In the genomic region with DNA sequence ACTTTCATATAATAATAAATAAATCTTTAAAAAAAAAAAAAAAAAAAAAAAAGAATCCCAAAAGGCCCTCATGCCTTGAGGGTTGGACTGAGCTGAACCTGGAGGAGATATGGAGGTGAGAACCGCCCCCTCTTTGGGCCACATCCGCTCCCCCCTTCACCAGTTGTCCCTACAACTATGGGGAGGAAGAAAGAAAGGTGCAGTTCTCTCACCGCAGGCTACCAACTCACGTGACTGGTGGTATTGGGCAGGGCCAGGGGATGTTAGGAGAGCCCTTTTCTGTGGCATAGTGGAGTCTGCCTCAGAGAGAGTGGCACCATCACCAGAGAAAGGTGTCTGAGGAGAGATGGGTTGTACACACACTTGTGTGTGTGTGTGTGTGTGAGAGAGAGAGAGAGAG, we compare ENCODE assay signal across 16 mouse cellular contexts. TPM values are rescaled to one million over a fixed set of nuclear protein-coding genes. Genes with fewer than 3 reads are reported as not detected.
DNase-seq lines count a peak whose midpoint lies in the region; ATAC-seq and TF ChIP-seq lines count a peak whose summit lies in the region.
"Had no signal": no experiment of that assay in that cellular context is flagged by ENCODE, and none has a peak within 500 bp of the region (broad histone marks: within the 10 kb centered on the region; RNA-seq: fewer than 3 reads in every experiment).

No protein-coding gene starts in this region.

- TF ChIP-seq CTCF in bone marrow, adult 2 months (IDR thresholded peaks at IDR 0.05; ENCODE audit: control insufficient read depth, insufficient read depth, low read length): no peak

- TF ChIP-seq POLR2A in bone marrow, adult 2 months (IDR thresholded peaks at IDR 0.05; ENCODE audit: borderline replicate concordance, control insufficient read depth, low read depth, low read length): no peak

- WGBS in bone marrow, adult 2 months: 2% methylated on average over 4 of the region's 4 CpGs
- 27% methylated on average over 4 of the region's 4 CpGs for WGBS in limb, embryonic 10.5 days

- no peaks in the 10 kb centered on the region for H3K36me3 ChIP-seq in limb, embryonic 10.5 days
- H3K36me3 ChIP-seq: embryonic facial prominence, embryonic 12.5 days; heart, embryonic 12.5 days; liver, embryonic 13.5 days had no signal

- no peaks in the 10 kb centered on the region for H3K9me3 ChIP-seq in limb, embryonic 10.5 days (replicated peaks)
- H3K9me3 ChIP-seq: embryonic facial prominence, embryonic 12.5 days; heart, embryonic 12.5 days; liver, embryonic 13.5 days had no signal

- peak overlapping the region; percentile 83 for H3K27ac ChIP-seq in bone marrow, adult 2 months (ENCODE audit: control insufficient read depth, insufficient read depth, low read depth, low read length, poor library complexity)
- H3K27ac ChIP-seq in limb, embryonic 10.5 days: no peak overlapping the region
- H3K27ac ChIP-seq: embryonic facial prominence, embryonic 12.5 days; liver, embryonic 13.5 days had no signal

- peak; percentile 84 to 87 for DNase-seq in natural killer cell, adult 2 months (ENCODE audit: low spot score in 2 of 2)
- DNase-seq in thymus, postnatal 14 days: peak; percentile 75
- no peak for DNase-seq in liver
- DNase-seq in limb, embryonic 10.5 days (ENCODE audit: low spot score): no peak
- no peak for DNase-seq in gastrocnemius, adult 8-10 months (ENCODE audit: low spot score in 2 of 2)
- DNase-seq: cerebellum, postnatal 14 days; kidney, adult 11 months; liver, embryonic 13.5 days had no signal

- H3K4me1 ChIP-seq in bone marrow, adult 2 months (ENCODE audit: control insufficient read depth, insufficient read depth, low read length): peaks cover 5% of the 10 kb centered on the region
- H3K4me1 ChIP-seq in limb, embryonic 10.5 days: peaks cover 30% of the 10 kb centered on the region
- H3K4me1 ChIP-seq: liver, embryonic 13.5 days had no signal

- H3K27me3 ChIP-seq in limb, embryonic 10.5 days (ENCODE audit: low read depth, poor library complexity, severe bottlenecking): peaks cover 53% of the 10 kb centered on the region

- peak; percentile 88 for ATAC-seq in CD4-positive, CD25-positive, alpha-beta regulatory T cell, adult 4 months

- H3K4me3 ChIP-seq in bone marrow, adult 2 months (replicated peaks; ENCODE audit: control insufficient read depth, low read depth, low read length): no peak overlapping the region
- no peak overlapping the region for H3K4me3 ChIP-seq in limb, embryonic 10.5 days
- H3K4me3 ChIP-seq: embryonic facial prominence, embryonic 12.5 days; heart, embryonic 12.5 days; liver, embryonic 13.5 days had no signal

RNA-seq across cellular contexts. Expression of a gene that starts 2.0 kb away (rescaled TPM):
- 100 to 1,000 TPM; 132 to 166 TPM for polyA plus RNA-seq in CD4-positive, CD25-positive, alpha-beta regulatory T cell, adult 4 months (2017; shearing (Covaris generic))
- 186 and 275 TPM in 2 replicates for polyA plus RNA-seq in bone marrow, adult 2 months (2011; ENCODE audit: insufficient read depth, insufficient read length, low replicate concordance, missing spikeins)
- polyA plus RNA-seq in limb, embryonic 10.5 days (2016; fragmentation: Nextera tagmentation; extraction: Ambion mirVana): 2.0 and 2.3 TPM in 2 replicates
- total RNA-seq in gastrocnemius, adult 8-10 months (2022): not detected

RNA-seq across cellular contexts. Expression of a gene that starts 14.7 kb away (rescaled TPM):
- 1 to 10 TPM in 1 of 2 experiments, under 1 TPM in 1; 0.37 to 1.7 TPM for polyA plus RNA-seq in CD4-positive, CD25-positive, alpha-beta regulatory T cell, adult 4 months (2017; shearing (Covaris generic))
- polyA plus RNA-seq in bone marrow, adult 2 months (2011; ENCODE audit: insufficient read depth, insufficient read length, low replicate concordance, missing spikeins): 2.7 and 6.0 TPM in 2 replicates
- 7.5 and 9.7 TPM in 2 replicates for polyA plus RNA-seq in limb, embryonic 10.5 days (2016; fragmentation: Nextera tagmentation; extraction: Ambion mirVana)
- 10 to 100 TPM; 53.4 to 69.3 (median 59.4) TPM for total RNA-seq in gastrocnemius, adult 8-10 months (2022)

RNA-seq across cellular contexts. Expression of a gene that starts 27.1 kb away (rescaled TPM):
- polyA plus RNA-seq in CD4-positive, CD25-positive, alpha-beta regulatory T cell, adult 4 months (2017; shearing (Covaris generic)): 100 to 1,000 TPM; 144 to 199 TPM
- polyA plus RNA-seq in bone marrow, adult 2 months (2011; ENCODE audit: insufficient read depth, insufficient read length, low replicate concordance, missing spikeins): 1.1 TPM in 1 of 2 replicates, not detected in the other
- not detected in 2 replicates for polyA plus RNA-seq in limb, embryonic 10.5 days (2016; fragmentation: Nextera tagmentation; extraction: Ambion mirVana)
- not detected for total RNA-seq in gastrocnemius, adult 8-10 months (2022)
- total RNA-seq: gastrocnemius, adult 18-20 months had no signal
- polyA plus RNA-seq: embryonic facial prominence, embryonic 12.5 days; forebrain, embryonic 11.5 days; heart, embryonic 12.5 days; hindbrain, embryonic 11.5 days; liver, embryonic 13.5 days had no signal

RNA-seq across cellular contexts. Expression of a gene that starts 27.5 kb away (rescaled TPM):
- polyA plus RNA-seq in CD4-positive, CD25-positive, alpha-beta regulatory T cell, adult 4 months (2017; shearing (Covaris generic)): not detected
- polyA plus RNA-seq in bone marrow, adult 2 months (2011; ENCODE audit: insufficient read depth, insufficient read length, low replicate concordance, missing spikeins): not detected in 2 replicates
- polyA plus RNA-seq in limb, embryonic 10.5 days (2016; fragmentation: Nextera tagmentation; extraction: Ambion mirVana): 0.18 TPM in 1 of 2 replicates, not detected in the other
- total RNA-seq in gastrocnemius, adult 8-10 months (2022): not detected
- total RNA-seq: gastrocnemius, adult 18-20 months; megakaryocyte-erythroid progenitor cell, adult 5-6 weeks had no signal
- polyA plus RNA-seq: heart, embryonic 12.5 days; liver, embryonic 13.5 days had no signal

RNA-seq across cellular contexts. Expression of a gene that starts 36.2 kb away (rescaled TPM):
- polyA plus RNA-seq in CD4-positive, CD25-positive, alpha-beta regulatory T cell, adult 4 months (2017; shearing (Covaris generic)): 10 to 100 TPM; 64.0 to 76.0 TPM
- 37.7 and 76.5 TPM in 2 replicates for polyA plus RNA-seq in bone marrow, adult 2 months (2011; ENCODE audit: insufficient read depth, insufficient read length, low replicate concordance, missing spikeins)
- 44.3 and 50.8 TPM in 2 replicates for polyA plus RNA-seq in limb, embryonic 10.5 days (2016; fragmentation: Nextera tagmentation; extraction: Ambion mirVana)
- 10 to 100 TPM; 19.2 to 34.9 (median 25.5) TPM for total RNA-seq in gastrocnemius, adult 8-10 months (2022)

Comparison
In these comparisons a context has a peak if more than half of its experiments do, and no peak if none do; other contexts are left out.
1. DNase-seq: peak in natural killer cell, adult 2 months (2 of 2) and thymus, postnatal 14 days (single experiment); none in liver (single experiment), limb, embryonic 10.5 days (single experiment) and gastrocnemius, adult 8-10 months (0 of 2).
2. RNA of a gene that starts 2.0 kb away (polyA plus RNA-seq): 186 to 275 TPM in bone marrow, adult 2 months and 132 to 166 TPM in CD4-positive, CD25-positive, alpha-beta regulatory T cell, adult 4 months; 2.0 to 2.3 TPM in limb, embryonic 10.5 days; every median in the first group is over 10 times any median in the second.
3. RNA of a gene that starts 27.1 kb away (polyA plus RNA-seq): 144 to 199 TPM in CD4-positive, CD25-positive, alpha-beta regulatory T cell, adult 4 months; 1.1 TPM in bone marrow, adult 2 months and not detected in limb, embryonic 10.5 days; every median in the first group is over 10 times any median in the second.